Mouse (Mus musculus) activated CD4-positive, CD25-positive, alpha-beta regulatory T cell (primary cell): ENCODE measurements around the gene Pik3r5. TPM values are rescaled to one million over a fixed set of nuclear protein-coding genes. Genes with fewer than 3 reads are reported as not detected.

ENCODE experiments used
- polyA plus RNA-seq, 2 experiments: library from polyadenylated mRNA; unstranded; fragments of 100-300 nt; shearing (Covaris generic); gene quantifications; one replicate each; pipeline ENCODE4 v1.2.1; 2017

Gene Pik3r5
- polyA plus RNA-seq = 10 to 100 TPM; 34.3 to 45.8 TPM

DNA sequence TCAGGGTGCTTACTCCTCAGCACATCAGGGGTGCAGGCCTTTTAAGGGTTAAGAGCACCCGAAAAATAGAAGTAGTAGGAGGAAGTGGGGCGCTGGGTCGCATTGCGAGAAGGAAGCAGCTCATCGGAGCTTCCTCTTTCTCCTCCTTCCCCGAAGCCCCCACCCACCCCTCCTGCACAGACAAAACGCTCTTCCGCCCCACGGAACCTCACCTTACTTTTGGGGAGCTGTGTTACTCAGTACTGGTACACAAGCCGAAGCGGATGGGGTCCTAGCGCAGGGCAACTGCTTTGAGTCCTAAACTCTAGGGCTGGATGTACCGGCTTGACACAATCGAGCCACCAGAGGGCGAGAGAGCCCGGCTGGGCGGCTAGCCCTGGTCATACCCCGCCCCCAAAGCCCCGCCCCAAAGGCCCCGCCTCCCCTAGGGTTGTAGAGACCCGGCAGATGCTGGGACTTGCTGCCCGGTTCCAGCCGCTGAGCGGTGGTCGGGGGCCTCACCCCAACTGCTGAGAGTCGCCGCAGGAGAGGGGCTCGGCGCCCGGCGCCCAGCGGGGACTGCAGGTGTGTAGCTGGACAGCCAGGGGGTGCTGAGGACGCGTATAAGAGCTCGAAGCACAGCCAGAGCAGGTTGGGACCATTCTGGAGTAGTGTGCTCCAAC lies at the start of gene Pik3r5:
TSS of gene Pik3r5 (plus strand) at position 423 of the 662 bp plus-strand sequence.

DNA sequence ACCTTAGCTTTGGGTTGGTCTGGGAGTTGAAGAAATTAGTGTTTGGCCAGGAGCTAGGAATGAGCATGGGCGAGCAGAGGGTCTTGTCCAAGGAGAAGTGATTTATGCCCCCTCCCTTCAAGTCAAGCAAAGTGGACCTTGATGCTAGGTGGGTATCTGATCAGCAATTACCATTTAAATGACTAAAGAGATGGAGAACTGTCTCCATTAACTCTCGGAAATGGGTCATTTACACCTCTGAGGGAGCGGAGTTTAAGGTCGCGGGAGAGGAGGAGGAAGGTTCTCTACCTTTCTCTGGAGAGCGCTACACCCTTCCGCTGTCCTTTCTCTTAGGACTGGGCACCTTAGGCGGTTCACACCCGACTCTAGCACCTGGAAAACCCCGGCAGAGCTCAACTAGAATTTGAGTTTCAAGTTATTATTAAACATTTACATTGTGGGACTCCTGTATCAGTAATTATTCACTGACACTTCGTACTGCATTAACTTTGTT lies 31.1 kb upstream of the Pik3r5 start, which contains the start of gene Ntn1:
TSS of gene Ntn1 (minus strand) at position 97 of the 493 bp plus-strand sequence.

DNA sequence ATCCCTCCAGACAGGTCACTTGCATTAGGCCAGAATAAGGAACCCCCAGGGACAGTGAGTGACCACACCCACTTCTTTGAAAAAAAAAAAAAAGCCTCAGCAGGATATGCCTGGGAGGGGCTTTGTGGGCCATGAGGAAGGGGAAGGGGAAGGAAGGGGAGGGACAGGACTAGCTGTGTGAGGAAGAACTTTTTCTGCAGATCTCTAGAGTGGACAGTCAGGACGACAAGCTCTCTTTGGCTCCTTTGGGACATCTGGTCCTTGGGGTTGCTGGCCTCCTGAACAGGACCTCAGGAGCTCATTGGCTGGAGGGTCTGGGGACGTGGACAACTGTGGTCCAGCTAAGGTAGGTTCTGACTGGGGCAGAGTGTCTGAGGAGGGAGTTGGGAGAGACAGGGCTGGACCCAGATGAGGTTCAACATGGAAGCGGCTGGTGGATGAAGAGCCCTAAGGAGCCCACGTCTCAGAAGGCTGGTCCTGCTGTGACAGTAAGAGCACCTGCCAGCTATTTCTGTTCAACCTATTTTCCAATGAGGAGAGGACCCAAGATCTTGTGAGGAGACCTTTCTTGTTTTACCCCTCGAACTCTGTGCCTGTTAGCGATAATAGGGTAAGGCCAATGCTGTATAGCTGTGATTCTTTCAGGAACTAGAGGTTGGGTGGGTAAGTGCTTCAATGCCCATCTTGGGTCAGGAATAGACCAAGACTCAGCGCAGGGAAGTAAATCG lies 71.1 kb downstream of the Pik3r5 start, which contains the start of gene Pik3r6:
TSS of gene Pik3r6 (plus strand) at position 118 of the 728 bp plus-strand sequence.

Other genes with a start within 250 kb of the Pik3r5 start
- under 1 TPM; 0.26 to 0.47 TPM for gene Ntn1, start 31.3 kb upstream of the Pik3r5 start, polyA plus RNA-seq
- 1 to 10 TPM in 1 of 2 experiments, not detected in 1; 1.1 TPM for gene Pik3r6, start 70.9 kb downstream of the Pik3r5 start, polyA plus RNA-seq
- gene Mfsd6l, start 124.1 kb downstream of the Pik3r5 start, polyA plus RNA-seq = not detected
- not detected for gene Ccdc42, start 154.9 kb downstream of the Pik3r5 start, polyA plus RNA-seq